Mouse (Mus musculus): ENCODE results near the gene Ccdc134. TPM values are rescaled to one million over a fixed set of nuclear protein-coding genes. Genes with fewer than 3 reads are reported as not detected.
A peak's percentile ranks its signal among the peaks of the same experiment; 100 is the strongest.

The Ccdc134 gene
- polyA plus RNA-seq, 1 experiment from 2014 or later: 19.0 TPM

DNA sequence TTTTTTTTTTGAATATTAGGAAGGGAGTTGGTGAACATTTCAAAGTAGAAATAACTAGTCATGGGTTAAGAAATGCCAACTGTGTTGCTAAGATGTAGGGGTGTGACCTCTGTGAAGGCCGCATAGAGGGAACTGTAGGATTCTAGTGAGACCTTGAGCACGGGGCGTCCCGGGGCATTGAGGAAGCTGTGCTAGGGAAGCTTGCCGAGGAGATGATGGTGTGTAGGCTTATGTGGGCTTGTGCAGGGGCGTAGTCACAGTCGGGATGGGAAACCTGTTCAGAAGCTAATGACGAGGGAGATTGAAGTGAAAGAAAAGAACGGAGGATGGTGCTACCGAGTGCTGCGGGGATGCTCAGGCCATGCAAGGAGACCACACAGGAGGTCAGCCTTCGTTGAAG is 24.3 kb downstream of the Ccdc134 start:
- H3K36me3 ChIP-seq (replicated peaks): peaks cover 33% of the 10 kb centered on the region
- peaks cover 55% of the 10 kb centered on the region for H3K4me1 ChIP-seq
- no peak overlapping the region for H3K9ac ChIP-seq
- no peaks in the 10 kb centered on the region for H3K9me3 ChIP-seq
- no peak overlapping the region for H3K4me2 ChIP-seq
- no peaks in the 10 kb centered on the region for H3K27me3 ChIP-seq
- WGBS: 88% methylated on average over 12 of the region's 12 CpGs
- ATAC-seq (ENCODE audit: low FRiP score): no peak
- no peak overlapping the region for H3K4me3 ChIP-seq (replicated peaks)
- H3K27ac ChIP-seq: no peak overlapping the region

DNA sequence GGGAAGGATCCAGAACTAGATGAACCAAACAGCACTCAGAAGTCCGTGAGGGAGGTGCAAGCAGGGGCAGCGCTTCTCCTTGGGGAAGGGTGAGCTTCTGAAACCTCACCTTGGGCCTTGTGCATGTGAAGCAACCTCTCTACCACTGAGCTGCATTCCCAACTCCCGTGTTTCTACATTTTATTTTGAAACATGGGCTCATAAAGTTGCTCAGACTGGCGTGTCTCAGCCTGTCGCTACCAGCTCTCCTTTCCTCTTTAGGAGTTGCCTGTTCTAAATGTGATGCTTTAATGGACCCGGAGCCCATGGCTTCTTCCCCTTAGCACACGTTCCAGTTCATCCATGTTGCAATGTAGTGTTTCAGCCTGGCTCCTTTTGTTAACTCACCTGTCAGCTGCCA is 24.7 kb downstream of the Ccdc134 start:
- Histone ChIP-seq H3K4me3 (replicated peaks) (no peak overlapping the region), H3K9me3 (no peaks in the 10 kb centered on the region), H3K27ac (no peak overlapping the region), H3K4me1 (peaks cover 58% of the 10 kb centered on the region), H3K4me2 (no peak overlapping the region), H3K27me3 (no peaks in the 10 kb centered on the region), H3K9ac (no peak overlapping the region), H3K36me3 (replicated peaks) (peaks cover 33% of the 10 kb centered on the region)
- ATAC-seq (ENCODE audit: low FRiP score): no peak
- 90% methylated on average over 7 of the region's 7 CpGs for WGBS

DNA sequence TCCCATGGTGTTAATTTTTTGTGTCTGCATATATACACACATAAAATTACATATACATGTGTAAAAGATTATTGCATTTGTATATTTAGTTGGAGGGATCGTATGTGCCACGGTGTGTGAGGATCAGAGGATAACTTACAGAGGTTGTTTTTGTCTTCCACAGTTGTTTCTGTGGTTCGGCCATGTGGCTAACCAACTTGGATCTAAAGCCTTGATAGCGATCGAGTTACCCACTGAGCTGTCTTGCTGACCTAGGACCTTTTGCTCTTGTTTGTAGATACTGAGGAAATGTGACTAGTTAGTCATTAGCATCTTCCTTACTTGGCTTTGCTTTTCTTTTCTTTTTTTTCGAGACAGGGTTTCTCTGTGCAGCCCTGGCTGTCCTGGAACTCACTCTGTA is 28.6 kb downstream of the Ccdc134 start:
- WGBS: 96% methylated on average over 6 of the region's 6 CpGs
- H3K9me3 ChIP-seq: no peaks in the 10 kb centered on the region
- H3K27ac ChIP-seq: no peak overlapping the region
- peaks cover 70% of the 10 kb centered on the region for H3K4me1 ChIP-seq
- no peak for ATAC-seq (ENCODE audit: low FRiP score)
- peaks cover 23% of the 10 kb centered on the region; the same call in 1 of the 2 replicates for H3K36me3 ChIP-seq (replicated peaks)
- H3K9ac ChIP-seq: no peak overlapping the region
- H3K4me3 ChIP-seq (replicated peaks): no peak overlapping the region
- no peaks in the 10 kb centered on the region for H3K27me3 ChIP-seq
- no peak overlapping the region for H3K4me2 ChIP-seq

DNA sequence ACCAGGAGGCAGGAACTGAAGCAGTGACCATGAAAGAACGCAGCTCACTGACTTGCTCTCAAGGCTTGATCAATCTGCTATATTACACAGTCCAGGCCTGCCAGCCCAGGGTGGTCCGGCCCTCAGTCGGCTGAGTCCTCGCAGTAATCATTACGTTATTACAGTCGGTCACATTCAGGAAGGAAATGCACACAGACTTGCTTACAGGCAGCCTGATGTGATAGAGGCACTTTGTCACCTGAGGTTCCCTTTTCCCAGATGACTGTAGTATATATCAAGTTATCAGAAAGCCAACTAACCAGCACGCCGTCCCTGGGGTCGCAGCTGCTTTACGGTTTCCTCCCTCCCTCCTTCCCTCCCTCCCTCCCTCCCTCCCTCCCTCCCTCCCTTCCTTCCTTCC is 29.2 kb downstream of the Ccdc134 start:
- Histone ChIP-seq H3K4me2 (no peak overlapping the region), H3K27ac (no peak overlapping the region), H3K36me3 (replicated peaks) (peaks cover 21% of the 10 kb centered on the region; the same call in 1 of the 2 replicates), H3K4me3 (replicated peaks) (no peak overlapping the region), H3K27me3 (no peaks in the 10 kb centered on the region), H3K9ac (no peak overlapping the region), H3K9me3 (no peaks in the 10 kb centered on the region), H3K4me1 (peaks cover 67% of the 10 kb centered on the region)
- WGBS: 94% methylated on average over 10 of the region's 10 CpGs
- ATAC-seq (ENCODE audit: low FRiP score): no peak

DNA sequence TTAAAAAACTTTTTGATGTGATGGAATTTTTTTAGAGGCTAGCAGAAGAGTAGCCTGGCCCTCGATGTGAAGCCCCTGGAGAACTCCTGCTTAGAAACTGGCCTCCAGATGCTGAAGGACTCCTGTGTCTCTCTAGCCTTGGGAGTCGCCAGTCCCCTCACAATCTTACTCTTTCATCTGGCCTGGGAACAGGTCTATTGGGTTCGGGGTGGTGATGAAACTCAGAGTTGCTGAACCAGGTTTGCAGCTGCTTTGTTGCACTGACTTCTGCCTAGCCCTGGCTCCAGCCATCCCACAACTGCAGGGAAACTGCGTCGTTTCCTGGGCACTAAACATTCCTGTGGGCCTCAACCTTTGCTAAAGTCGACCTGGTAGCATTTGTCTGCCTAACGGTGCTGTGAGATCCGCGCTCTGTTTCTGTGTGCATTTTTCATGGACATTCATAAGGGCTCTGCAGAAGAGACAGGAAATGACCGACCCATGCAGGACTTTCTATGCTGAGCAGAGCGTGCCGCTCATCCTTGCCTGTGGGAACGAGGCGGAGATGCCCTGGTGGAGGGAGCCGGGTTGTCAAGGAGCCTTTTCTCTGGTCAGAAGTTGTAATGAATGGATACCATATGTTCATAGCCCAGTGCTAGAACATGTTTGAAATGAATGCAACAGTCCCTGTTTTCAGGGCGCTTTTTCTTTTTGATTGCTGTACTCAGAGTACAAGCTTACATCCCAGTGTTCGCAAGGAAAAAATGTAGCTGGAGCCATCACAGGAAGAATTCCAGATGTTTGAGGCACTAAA is 30.7 kb downstream of the Ccdc134 start:
- WGBS: 81% methylated on average over 17 of the region's 17 CpGs
- Histone ChIP-seq H3K9ac (no peak overlapping the region), H3K4me1 (peaks cover 58% of the 10 kb centered on the region), H3K9me3 (no peaks in the 10 kb centered on the region), H3K27me3 (no peaks in the 10 kb centered on the region), H3K36me3 (replicated peaks) (peaks cover 14% of the 10 kb centered on the region; the same call in 1 of the 2 replicates), H3K27ac (no peak overlapping the region), H3K4me3 (replicated peaks) (no peak overlapping the region), H3K4me2 (no peak overlapping the region)
- ATAC-seq (ENCODE audit: low FRiP score): no peak

DNA sequence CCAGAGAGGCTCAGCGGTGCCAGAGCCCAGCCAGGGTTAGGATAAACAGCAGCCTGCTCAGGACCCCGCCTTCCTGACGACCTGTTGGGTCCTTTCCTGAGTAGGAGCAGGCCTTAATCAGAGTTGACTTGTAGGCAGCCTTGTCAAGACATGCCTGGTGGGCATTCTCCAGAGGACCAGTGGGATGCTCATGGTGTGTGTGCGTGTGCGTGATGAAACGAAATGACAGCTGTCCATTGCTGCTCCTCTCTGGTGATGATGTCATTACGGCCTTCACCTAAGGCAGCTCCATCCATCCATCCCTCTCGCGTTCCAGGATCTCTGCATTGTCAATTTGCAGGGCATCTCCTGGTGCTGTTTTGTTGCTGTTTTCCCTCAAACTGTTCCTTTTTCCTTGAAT is 31.7 kb downstream of the Ccdc134 start:
- WGBS: 84% methylated on average over 9 of the region's 9 CpGs
- no peak overlapping the region for H3K4me2 ChIP-seq
- no peak overlapping the region for H3K9ac ChIP-seq
- H3K36me3 ChIP-seq (replicated peaks): peaks cover 10% of the 10 kb centered on the region; the same call in 1 of the 2 replicates
- H3K4me3 ChIP-seq (replicated peaks): no peak overlapping the region
- H3K27ac ChIP-seq: no peak overlapping the region
- H3K4me1 ChIP-seq: peaks cover 58% of the 10 kb centered on the region
- ATAC-seq (ENCODE audit: low FRiP score): no peak
- no peaks in the 10 kb centered on the region for H3K9me3 ChIP-seq
- no peaks in the 10 kb centered on the region for H3K27me3 ChIP-seq

DNA sequence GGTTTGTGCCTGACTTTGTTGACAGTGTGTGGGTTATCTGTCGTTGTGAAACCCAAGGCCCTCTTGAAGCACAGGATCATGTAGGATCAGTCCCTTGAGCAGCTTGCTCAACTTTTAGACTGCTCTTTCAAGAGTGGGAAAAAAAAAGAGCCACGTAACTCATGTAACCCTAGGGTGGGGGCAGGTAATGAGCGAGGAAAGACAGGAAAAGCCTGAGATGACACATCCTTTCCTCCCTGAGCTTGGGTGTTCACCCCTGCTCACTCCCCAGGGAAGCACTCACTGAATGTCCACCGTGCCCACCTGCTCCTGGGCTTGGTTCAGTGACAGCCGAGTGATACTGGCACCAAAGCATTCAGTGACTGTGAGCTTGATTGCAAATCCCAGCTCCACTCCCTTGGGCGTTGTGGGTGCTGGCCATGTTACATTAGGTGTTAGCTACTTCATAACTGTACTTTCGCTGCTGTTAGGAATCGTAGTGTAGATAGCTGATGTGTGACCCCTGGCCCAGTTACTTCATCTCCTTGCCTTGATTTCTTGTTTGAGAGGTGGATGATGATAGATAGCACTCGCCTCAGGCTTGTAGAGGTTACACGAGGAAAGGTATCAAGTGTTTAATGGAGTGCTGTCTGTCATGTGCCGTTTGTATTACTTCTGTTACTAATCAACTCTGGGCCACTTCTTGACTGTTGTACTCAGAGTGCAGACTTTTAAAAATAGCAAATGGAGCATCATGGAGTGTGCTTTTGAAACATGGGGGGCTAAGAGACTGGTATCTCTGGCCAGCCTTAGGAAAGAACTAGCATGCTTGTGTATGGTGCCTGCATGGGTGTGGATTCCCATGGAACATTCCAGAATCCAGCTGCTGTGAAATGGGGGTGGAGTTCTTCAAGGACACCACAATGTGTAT is 33.3 kb downstream of the Ccdc134 start:
- WGBS: 80% methylated on average over 11 of the region's 11 CpGs
- H3K36me3 ChIP-seq (replicated peaks): peaks cover 10% of the 10 kb centered on the region; the same call in 1 of the 2 replicates
- H3K9me3 ChIP-seq: no peaks in the 10 kb centered on the region
- no peak overlapping the region for H3K9ac ChIP-seq
- no peak overlapping the region for H3K4me3 ChIP-seq (replicated peaks)
- peaks cover 67% of the 10 kb centered on the region for H3K4me1 ChIP-seq
- H3K27me3 ChIP-seq: no peaks in the 10 kb centered on the region
- H3K4me2 ChIP-seq: no peak overlapping the region
- H3K27ac ChIP-seq: no peak overlapping the region
- ATAC-seq (ENCODE audit: low FRiP score): no peak

DNA sequence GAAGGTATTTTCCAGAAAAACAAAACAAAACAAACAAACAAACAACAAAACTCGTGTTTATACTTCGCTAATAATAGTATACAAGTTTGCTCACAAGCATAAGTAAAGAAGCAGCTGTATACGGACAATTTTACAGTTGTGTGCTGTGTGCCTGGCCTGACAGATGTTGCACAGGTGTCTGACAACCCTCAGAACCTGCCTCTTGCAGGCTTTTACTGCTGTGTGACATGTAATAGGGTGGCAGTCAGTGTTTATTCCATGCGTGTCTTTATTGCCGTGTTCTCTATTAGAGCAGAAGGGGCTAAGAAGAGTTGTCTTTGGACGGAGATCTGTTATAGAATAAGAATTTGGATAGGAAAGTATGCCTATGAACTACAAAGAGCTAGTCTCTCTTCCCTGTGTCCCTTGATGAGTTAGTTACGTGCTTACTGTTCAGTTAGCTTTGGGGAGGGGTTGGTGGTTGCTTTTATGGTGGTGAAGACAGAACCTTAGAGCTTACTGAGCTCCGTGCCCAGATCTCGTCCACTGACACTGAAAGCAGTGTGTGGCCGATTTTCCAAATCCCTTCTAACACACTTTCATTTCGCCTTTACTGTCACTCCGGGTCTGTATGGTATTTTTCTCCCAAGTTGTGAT is 34.4 kb downstream of the Ccdc134 start:
- H3K9me3 ChIP-seq: no peaks in the 10 kb centered on the region
- no peak for ATAC-seq (ENCODE audit: low FRiP score)
- no peak overlapping the region for H3K4me2 ChIP-seq
- H3K36me3 ChIP-seq (replicated peaks): no peaks in the 10 kb centered on the region
- H3K9ac ChIP-seq: no peak overlapping the region
- peaks cover 74% of the 10 kb centered on the region for H3K4me1 ChIP-seq
- no peak overlapping the region for H3K4me3 ChIP-seq (replicated peaks)
- H3K27me3 ChIP-seq: no peaks in the 10 kb centered on the region
- H3K27ac ChIP-seq: no peak overlapping the region
- WGBS: 91% methylated on average over 12 of the region's 12 CpGs

DNA sequence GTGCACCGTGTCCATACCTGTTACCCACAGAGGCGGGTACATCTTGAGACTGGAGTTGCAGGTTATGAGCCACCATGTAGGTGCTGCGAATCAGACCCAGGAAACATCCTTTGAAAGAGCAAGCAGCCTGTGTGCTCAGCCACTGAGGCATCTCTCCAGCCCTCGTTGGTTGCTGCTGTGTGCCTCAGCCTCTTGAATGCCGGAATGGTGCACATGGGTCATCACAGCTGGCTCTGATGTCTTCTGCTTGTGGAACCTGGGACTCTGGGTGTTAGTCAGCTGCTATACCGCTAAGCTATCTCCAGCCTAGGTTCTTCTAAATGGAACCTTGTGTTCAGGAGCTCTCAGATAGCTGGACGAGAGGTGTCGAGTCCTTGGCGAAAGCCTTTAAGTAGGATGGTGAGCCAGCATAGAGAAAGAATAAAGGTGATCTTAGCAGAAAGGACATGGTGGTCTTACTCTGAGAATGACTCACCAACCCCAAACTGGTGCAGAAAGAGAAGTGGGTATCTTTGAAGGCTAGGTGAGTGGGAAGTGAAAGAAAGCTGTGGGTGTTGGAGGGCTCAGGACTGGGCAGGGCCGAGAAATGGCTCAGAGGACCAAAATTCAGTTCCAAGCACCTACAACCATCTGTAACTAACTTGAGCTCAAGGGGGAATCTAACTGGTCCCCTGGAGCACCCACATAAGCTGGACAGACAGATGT is 35.8 kb downstream of the Ccdc134 start:
- H3K36me3 ChIP-seq (replicated peaks): no peaks in the 10 kb centered on the region
- no peak overlapping the region for H3K4me3 ChIP-seq (replicated peaks)
- whole genome bisulfite sequencing: 88% methylated on average over 10 of the region's 10 CpGs
- H3K4me2 ChIP-seq: no peak overlapping the region
- peaks cover 74% of the 10 kb centered on the region for H3K4me1 ChIP-seq
- H3K27me3 ChIP-seq: no peaks in the 10 kb centered on the region
- H3K9me3 ChIP-seq: no peaks in the 10 kb centered on the region
- H3K9ac ChIP-seq: no peak overlapping the region
- ATAC-seq (ENCODE audit: low FRiP score): no peak
- peak overlapping the region; percentile 37 for H3K27ac ChIP-seq

DNA sequence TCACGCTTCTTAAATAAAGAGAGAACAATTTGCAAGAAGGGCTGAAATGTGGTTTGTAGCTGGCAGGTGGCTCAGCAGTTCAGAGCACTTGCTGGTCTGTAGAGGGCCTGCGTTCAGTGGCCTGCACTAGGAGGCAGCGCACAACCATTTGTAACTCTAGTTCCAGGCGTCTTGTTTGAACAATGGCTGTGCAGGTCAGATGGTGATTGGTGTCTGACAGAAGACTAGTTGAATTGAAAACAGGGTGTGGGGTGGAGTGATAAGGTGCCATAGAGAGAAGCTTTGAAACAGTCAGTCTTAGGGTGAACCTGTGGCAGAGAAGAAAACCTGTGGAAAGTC is 36.3 kb downstream of the Ccdc134 start:
- Histone ChIP-seq H3K27ac (peak overlapping the region; percentile 37), H3K27me3 (no peaks in the 10 kb centered on the region), H3K4me3 (replicated peaks) (no peak overlapping the region), H3K36me3 (replicated peaks) (no peaks in the 10 kb centered on the region), H3K4me2 (no peak overlapping the region), H3K9ac (no peak overlapping the region), H3K9me3 (no peaks in the 10 kb centered on the region), H3K4me1 (peaks cover 68% of the 10 kb centered on the region)
- no peak for ATAC-seq (ENCODE audit: low FRiP score)
- 55% methylated on average over 4 of the region's 4 CpGs for WGBS

DNA sequence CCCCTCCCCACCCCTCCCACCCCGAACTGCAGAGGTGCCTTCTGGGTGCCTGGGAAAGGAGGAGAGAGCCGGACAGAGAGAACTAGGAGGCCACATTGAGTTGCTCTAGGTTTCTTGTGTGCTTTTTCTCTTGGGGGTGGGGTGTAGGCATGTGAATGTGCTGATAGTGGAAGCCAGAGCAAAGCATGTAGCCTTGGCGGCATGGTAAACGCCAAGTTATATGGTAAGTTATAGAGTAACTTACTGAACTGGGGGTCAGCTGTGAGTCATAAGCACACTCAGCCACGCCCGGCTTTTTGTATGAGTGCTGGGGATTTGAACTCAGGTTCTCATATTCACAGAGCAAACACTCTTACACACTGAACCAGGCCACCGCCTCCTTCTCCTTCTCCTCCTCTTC is 36.8 kb downstream of the Ccdc134 start:
- Histone ChIP-seq H3K36me3 (replicated peaks) (no peaks in the 10 kb centered on the region), H3K9me3 (no peaks in the 10 kb centered on the region), H3K27ac (peak overlapping the region; percentile 37; the same call in 1 of the 2 replicates), H3K4me3 (replicated peaks) (no peak overlapping the region), H3K4me2 (no peak overlapping the region), H3K9ac (no peak overlapping the region), H3K27me3 (no peaks in the 10 kb centered on the region), H3K4me1 (peaks cover 64% of the 10 kb centered on the region)
- no peak for ATAC-seq (ENCODE audit: low FRiP score)
- WGBS: 86% methylated on average over 7 of the region's 7 CpGs
